Mouse (Mus musculus): ENCODE results near the gene Gsk3a. TPM values are rescaled to one million over a fixed set of nuclear protein-coding genes. Genes with fewer than 3 reads are reported as not detected.

Gsk3a gene
- polyA plus RNA-seq, 1 experiment from 2014 or later = 20.7 TPM

DNA sequence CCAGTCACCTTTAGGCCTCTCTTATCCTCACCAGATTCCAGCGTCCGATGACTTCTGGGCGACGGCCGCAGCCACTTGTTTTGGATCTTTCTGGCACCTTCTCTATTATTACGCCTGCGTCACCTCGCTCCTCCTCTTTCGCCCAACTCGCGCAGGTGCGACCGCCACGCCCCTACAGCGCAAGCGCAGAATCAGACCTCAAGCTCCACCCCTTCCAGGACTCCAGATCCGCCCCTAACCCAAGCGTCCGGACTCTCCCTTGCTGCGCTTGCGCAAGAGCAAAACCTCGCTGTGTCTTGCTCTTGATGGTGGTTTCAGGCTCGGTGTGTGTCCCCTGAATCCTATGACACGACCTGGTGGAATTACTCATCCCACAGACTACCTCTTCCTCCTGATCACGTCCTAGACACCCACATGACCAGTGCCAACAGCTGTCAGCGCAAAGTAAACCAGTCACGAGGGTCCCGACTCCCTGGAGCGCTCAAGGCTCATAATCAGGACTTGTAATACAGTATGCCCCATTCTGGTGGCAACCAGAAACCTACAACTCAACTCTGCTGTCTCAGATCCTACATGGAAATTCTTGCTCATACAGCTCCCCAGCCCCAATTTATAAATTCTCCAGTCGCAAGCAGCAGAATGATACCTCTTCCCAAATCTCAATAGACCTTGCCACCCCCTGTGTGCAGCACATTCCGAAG, 17.7 kb downstream of the Gsk3a start:
- Histone ChIP-seq H3K36me3 (ENCODE audit: control insufficient read depth, insufficient read depth, low read length) (peaks cover 28% of the 10 kb centered on the region), H3K4me3 (replicated peaks; ENCODE audit: low read depth, low read length) (peak overlapping the region; percentile 71), H3K4me2 (ENCODE audit: low read length) (peak overlapping the region; percentile 89), H3K4me1 (ENCODE audit: control insufficient read depth, insufficient read depth, low read length) (peaks cover 26% of the 10 kb centered on the region), H3K9ac (replicated peaks; ENCODE audit: low read length) (peak overlapping the region; percentile 73), H3K9me3 (ENCODE audit: control insufficient read depth, low read length) (no peaks in the 10 kb centered on the region), H3K27me3 (ENCODE audit: control insufficient read depth, insufficient read depth, low read length) (no peaks in the 10 kb centered on the region), H3K27ac (replicated peaks; ENCODE audit: low read depth, low read length) (peak overlapping the region; percentile 56)
- peak; percentile 77 for ATAC-seq (ENCODE audit: low FRiP score, low TSS enrichment)
- DNase-seq = peak; percentile 97
- WGBS = 2% methylated on average over 31 of the region's 31 CpGs

- H3K27ac ChIP-seq (replicated peaks; ENCODE audit: low read depth, low read length) = peak overlapping the region; percentile 55; the same call in 1 of the 2 replicates
- under 1% methylated on average over 16 of the region's 16 CpGs for WGBS
- no peaks in the 10 kb centered on the region for H3K9me3 ChIP-seq (ENCODE audit: control insufficient read depth, low read length)
- peaks cover 26% of the 10 kb centered on the region for H3K4me1 ChIP-seq (ENCODE audit: control insufficient read depth, insufficient read depth, low read length)
- H3K36me3 ChIP-seq (ENCODE audit: control insufficient read depth, insufficient read depth, low read length) = peaks cover 26% of the 10 kb centered on the region
- peak overlapping the region; percentile 71 for H3K4me3 ChIP-seq (replicated peaks; ENCODE audit: low read depth, low read length)
- DNase-seq (no peak), ATAC-seq (ENCODE audit: low FRiP score, low TSS enrichment) (peak; percentile 26)
- peak overlapping the region; percentile 73 for H3K9ac ChIP-seq (replicated peaks; ENCODE audit: low read length)
- H3K4me2 ChIP-seq (ENCODE audit: low read length) = peak overlapping the region; percentile 89
- no peaks in the 10 kb centered on the region for H3K27me3 ChIP-seq (ENCODE audit: control insufficient read depth, insufficient read depth, low read length)
Measured at GRCm38 (mm10) chr7:25219416-25219750, 18.3 kb downstream of the Gsk3a start.

GRCm38 (mm10) chr7:25218705-25219415, 18.8 kb downstream of the Gsk3a start:
- DNase-seq (peak; percentile 82), ATAC-seq (ENCODE audit: low FRiP score, low TSS enrichment) (peak; percentile 22)
- H3K9ac ChIP-seq (replicated peaks; ENCODE audit: low read length) = peak overlapping the region; percentile 73
- no peaks in the 10 kb centered on the region for H3K9me3 ChIP-seq (ENCODE audit: control insufficient read depth, low read length)
- no peaks in the 10 kb centered on the region for H3K27me3 ChIP-seq (ENCODE audit: control insufficient read depth, insufficient read depth, low read length)
- peak overlapping the region; percentile 89 for H3K4me2 ChIP-seq (ENCODE audit: low read length)
- peaks cover 22% of the 10 kb centered on the region for H3K36me3 ChIP-seq (ENCODE audit: control insufficient read depth, insufficient read depth, low read length)
- peaks cover 26% of the 10 kb centered on the region for H3K4me1 ChIP-seq (ENCODE audit: control insufficient read depth, insufficient read depth, low read length)
- H3K27ac ChIP-seq (replicated peaks; ENCODE audit: low read depth, low read length) = peak overlapping the region; percentile 55
- H3K4me3 ChIP-seq (replicated peaks; ENCODE audit: low read depth, low read length) = peak overlapping the region; percentile 71
- under 1% methylated on average over 53 of the region's 53 CpGs for WGBS

DNA sequence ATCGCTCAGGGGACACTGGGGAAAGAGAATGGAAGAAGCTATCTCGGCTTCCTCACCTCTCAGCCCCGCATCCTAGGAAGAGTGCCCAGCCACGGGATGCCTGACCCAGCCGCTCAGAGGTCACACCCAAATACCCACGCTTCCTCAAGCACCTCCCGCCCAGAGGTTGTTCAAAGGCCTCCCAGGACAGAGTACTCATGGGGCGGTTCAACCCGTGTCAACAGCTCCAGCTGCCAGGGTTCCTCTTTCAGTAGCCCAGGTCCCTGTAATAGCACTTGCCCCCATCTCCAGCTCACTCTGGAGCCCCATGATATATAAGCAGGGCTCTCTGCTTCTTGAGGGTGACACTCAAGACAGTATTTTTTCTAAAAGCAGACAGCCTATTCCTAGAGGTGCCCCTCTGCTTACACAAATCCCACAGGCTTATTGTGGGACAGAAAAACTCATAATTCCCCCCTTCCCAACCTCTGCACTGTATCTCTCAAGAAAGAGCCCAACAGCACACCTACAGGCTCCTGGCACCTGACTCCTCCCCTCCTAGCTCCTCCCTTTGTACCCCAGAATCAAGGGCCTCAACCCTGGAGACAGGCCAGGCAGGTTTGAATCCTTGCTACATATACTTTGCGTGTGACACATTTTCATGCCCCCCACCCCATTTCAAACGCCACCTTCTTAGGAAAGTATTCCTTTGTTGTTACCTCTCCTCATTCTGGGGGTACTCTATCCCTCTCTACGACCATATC, 19.8 kb downstream of the Gsk3a start:
- Histone ChIP-seq H3K36me3 (ENCODE audit: control insufficient read depth, insufficient read depth, low read length) (peaks cover 23% of the 10 kb centered on the region), H3K4me2 (ENCODE audit: low read length) (peak overlapping the region; percentile 89), H3K9me3 (ENCODE audit: control insufficient read depth, low read length) (no peaks in the 10 kb centered on the region), H3K4me1 (ENCODE audit: control insufficient read depth, insufficient read depth, low read length) (peaks cover 26% of the 10 kb centered on the region), H3K27ac (replicated peaks; ENCODE audit: low read depth, low read length) (no peak overlapping the region), H3K4me3 (replicated peaks; ENCODE audit: low read depth, low read length) (no peak overlapping the region), H3K27me3 (ENCODE audit: control insufficient read depth, insufficient read depth, low read length) (no peaks in the 10 kb centered on the region), H3K9ac (replicated peaks; ENCODE audit: low read length) (no peak overlapping the region)
- DNase-seq (no peak), ATAC-seq (ENCODE audit: low FRiP score, low TSS enrichment) (no peak)
- 74% methylated on average over 12 of the region's 12 CpGs for WGBS

- DNase-seq (no peak), ATAC-seq (ENCODE audit: low FRiP score, low TSS enrichment) (no peak)
- WGBS = 92% methylated on average over 2 of the region's 2 CpGs
- H3K4me1 ChIP-seq (ENCODE audit: control insufficient read depth, insufficient read depth, low read length) = peaks cover 8% of the 10 kb centered on the region
- no peak overlapping the region for H3K9ac ChIP-seq (replicated peaks; ENCODE audit: low read length)
- no peak overlapping the region for H3K4me3 ChIP-seq (replicated peaks; ENCODE audit: low read depth, low read length)
- H3K27me3 ChIP-seq (ENCODE audit: control insufficient read depth, insufficient read depth, low read length) = no peaks in the 10 kb centered on the region
- no peak overlapping the region for H3K27ac ChIP-seq (replicated peaks; ENCODE audit: low read depth, low read length)
- H3K9me3 ChIP-seq (ENCODE audit: control insufficient read depth, low read length) = no peaks in the 10 kb centered on the region
- H3K36me3 ChIP-seq (ENCODE audit: control insufficient read depth, insufficient read depth, low read length) = peaks cover 51% of the 10 kb centered on the region
- no peak overlapping the region for H3K4me2 ChIP-seq (ENCODE audit: low read length)
Measured at GRCm38 (mm10) chr7:25214172-25214571, 23.5 kb downstream of the Gsk3a start.

DNA sequence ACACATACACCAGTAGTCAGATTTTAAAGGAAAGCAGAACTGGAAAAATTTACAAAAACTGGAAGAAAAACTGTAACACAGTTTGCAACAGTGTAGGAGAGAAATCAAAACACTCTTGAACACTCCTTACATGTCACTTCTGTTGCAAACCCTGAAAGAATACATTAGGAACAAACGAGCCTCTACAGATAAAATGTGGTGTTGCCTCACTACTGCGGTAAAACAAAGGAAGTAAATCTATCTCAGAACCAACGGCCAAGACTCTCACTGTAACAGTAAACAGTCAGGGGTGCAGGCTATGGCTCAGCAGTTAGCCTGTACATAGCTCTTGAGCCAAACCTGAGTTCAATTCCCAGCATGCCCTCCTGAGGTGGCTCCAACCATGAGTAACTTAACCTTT, 24.6 kb downstream of the Gsk3a start:
- Histone ChIP-seq H3K4me1 (ENCODE audit: control insufficient read depth, insufficient read depth, low read length) (peaks cover under 1% of the 10 kb centered on the region; the same call in 1 of the 2 replicates), H3K27ac (replicated peaks; ENCODE audit: low read depth, low read length) (no peak overlapping the region), H3K4me2 (ENCODE audit: low read length) (no peak overlapping the region), H3K9me3 (ENCODE audit: control insufficient read depth, low read length) (no peaks in the 10 kb centered on the region), H3K36me3 (ENCODE audit: control insufficient read depth, insufficient read depth, low read length) (peaks cover 60% of the 10 kb centered on the region), H3K27me3 (ENCODE audit: control insufficient read depth, insufficient read depth, low read length) (no peaks in the 10 kb centered on the region), H3K9ac (replicated peaks; ENCODE audit: low read length) (no peak overlapping the region), H3K4me3 (replicated peaks; ENCODE audit: low read depth, low read length) (no peak overlapping the region)
- ATAC-seq (ENCODE audit: low FRiP score, low TSS enrichment) (no peak), DNase-seq (no peak)
- WGBS = 89% methylated on average over 3 of the region's 3 CpGs

DNA sequence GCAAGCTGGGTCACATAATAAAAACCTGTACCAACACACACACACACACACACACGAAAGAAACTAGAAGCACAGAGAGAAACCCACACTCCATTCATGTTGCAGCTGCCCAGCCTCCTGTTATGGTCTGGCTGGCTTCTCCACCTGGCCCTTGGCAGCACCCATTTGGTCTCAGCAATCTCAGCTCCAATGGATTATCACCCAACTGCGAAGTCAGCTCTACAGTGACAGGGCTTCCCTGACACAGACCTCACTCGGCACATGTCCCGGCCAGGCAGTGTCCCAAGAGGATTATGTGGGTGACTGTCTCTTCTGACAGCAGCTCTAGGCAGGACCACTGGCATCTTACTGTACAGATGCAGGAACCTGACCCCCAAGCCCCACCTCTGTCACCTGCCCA, 27.2 kb downstream of the Gsk3a start:
- H3K4me1 ChIP-seq (ENCODE audit: control insufficient read depth, insufficient read depth, low read length) = no peaks in the 10 kb centered on the region
- ATAC-seq (ENCODE audit: low FRiP score, low TSS enrichment) (no peak), DNase-seq (no peak)
- WGBS = 87% methylated on average over 4 of the region's 4 CpGs
- no peak overlapping the region for H3K4me3 ChIP-seq (replicated peaks; ENCODE audit: low read depth, low read length)
- H3K4me2 ChIP-seq (ENCODE audit: low read length) = no peak overlapping the region
- peaks cover 68% of the 10 kb centered on the region for H3K36me3 ChIP-seq (ENCODE audit: control insufficient read depth, insufficient read depth, low read length)
- H3K27ac ChIP-seq (replicated peaks; ENCODE audit: low read depth, low read length) = no peak overlapping the region
- H3K27me3 ChIP-seq (ENCODE audit: control insufficient read depth, insufficient read depth, low read length) = no peaks in the 10 kb centered on the region
- no peak overlapping the region for H3K9ac ChIP-seq (replicated peaks; ENCODE audit: low read length)
- H3K9me3 ChIP-seq (ENCODE audit: control insufficient read depth, low read length) = no peaks in the 10 kb centered on the region

DNA sequence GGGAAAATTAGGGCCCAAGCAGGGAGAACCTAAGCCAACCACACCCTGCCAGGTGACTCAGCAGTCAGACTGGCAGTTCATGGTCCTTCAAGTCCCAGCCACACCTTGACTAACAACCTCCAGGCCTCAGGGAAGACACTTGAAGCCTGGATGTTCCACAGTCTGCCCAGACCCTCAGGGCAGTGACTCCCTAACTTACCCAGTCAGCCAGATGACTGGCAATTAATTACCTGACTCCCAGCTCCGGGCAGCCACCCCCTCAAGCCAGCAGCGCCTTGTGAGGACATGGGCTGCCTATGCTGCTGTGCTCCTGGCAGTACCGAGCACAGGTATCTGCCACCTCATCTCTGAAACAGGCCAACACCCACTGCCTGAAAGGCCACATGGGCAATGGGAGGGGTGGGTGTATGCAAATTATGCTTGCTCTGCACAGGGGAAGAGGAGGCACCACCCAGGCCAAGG, 28.5 kb downstream of the Gsk3a start:
- no peaks in the 10 kb centered on the region for H3K27me3 ChIP-seq (ENCODE audit: control insufficient read depth, insufficient read depth, low read length)
- H3K4me2 ChIP-seq (ENCODE audit: low read length) = no peak overlapping the region
- ATAC-seq (ENCODE audit: low FRiP score, low TSS enrichment) = no peak
- no peaks in the 10 kb centered on the region for H3K9me3 ChIP-seq (ENCODE audit: control insufficient read depth, low read length)
- no peaks in the 10 kb centered on the region for H3K4me1 ChIP-seq (ENCODE audit: control insufficient read depth, insufficient read depth, low read length)
- peaks cover 66% of the 10 kb centered on the region for H3K36me3 ChIP-seq (ENCODE audit: control insufficient read depth, insufficient read depth, low read length)
- no peak overlapping the region for H3K27ac ChIP-seq (replicated peaks; ENCODE audit: low read depth, low read length)
- H3K9ac ChIP-seq (replicated peaks; ENCODE audit: low read length) = no peak overlapping the region
- 86% methylated on average over 3 of the region's 3 CpGs for WGBS
- no peak for DNase-seq
- H3K4me3 ChIP-seq (replicated peaks; ENCODE audit: low read depth, low read length) = no peak overlapping the region

Measured in midbrain, embryonic 14.5 days (tissue).